Mouse (Mus musculus) C2C12 (cell line): Measurements from ENCODE around the gene Aip.
A peak's percentile ranks its signal among the peaks of the same experiment; 100 is the strongest.

Experiments used
- MYOG ChIP-seq: IDR thresholded peaks from one replicate; pipeline ENCODE4 v1.6.1; 2011; ENCODE audit not compliant: control insufficient read depth, insufficient read length; ENCODE audit errors: extremely low read depth
- USF1 ChIP-seq: IDR thresholded peaks from one replicate; pipeline ENCODE4 v1.6.1; 2011; ENCODE audit warnings: low read depth, mild to moderate bottlenecking, control low read depth, moderate library complexity

DNA sequence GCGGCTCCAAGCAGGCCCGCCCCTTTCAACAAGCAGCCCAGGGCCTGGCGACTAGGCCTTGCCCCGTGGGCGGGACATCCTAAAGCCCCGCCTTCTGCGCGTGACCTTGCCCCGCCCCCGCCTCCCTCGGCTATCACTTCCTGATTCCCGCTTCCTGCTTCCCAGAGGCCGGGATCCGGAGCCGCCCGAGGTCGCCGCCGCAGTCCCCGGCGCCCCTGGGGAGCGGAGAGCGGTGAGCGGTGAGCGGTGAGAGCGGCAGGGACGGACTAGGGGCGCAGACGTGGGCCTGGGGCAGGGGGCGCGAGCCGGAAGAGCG, 22.8 kb upstream of the Aip start, which contains the start of gene Coro1b:
- TF ChIP-seq USF1 (peak; percentile 68), MYOG (no peak)
